Mouse (Mus musculus): ENCODE data around the gene Myadml2. TPM values are rescaled to one million over a fixed set of nuclear protein-coding genes. Genes with fewer than 3 reads are reported as not detected.

Gene Myadml2
- polyA plus RNA-seq, 1 experiment from 2014 or later = 0.28 TPM

DNA sequence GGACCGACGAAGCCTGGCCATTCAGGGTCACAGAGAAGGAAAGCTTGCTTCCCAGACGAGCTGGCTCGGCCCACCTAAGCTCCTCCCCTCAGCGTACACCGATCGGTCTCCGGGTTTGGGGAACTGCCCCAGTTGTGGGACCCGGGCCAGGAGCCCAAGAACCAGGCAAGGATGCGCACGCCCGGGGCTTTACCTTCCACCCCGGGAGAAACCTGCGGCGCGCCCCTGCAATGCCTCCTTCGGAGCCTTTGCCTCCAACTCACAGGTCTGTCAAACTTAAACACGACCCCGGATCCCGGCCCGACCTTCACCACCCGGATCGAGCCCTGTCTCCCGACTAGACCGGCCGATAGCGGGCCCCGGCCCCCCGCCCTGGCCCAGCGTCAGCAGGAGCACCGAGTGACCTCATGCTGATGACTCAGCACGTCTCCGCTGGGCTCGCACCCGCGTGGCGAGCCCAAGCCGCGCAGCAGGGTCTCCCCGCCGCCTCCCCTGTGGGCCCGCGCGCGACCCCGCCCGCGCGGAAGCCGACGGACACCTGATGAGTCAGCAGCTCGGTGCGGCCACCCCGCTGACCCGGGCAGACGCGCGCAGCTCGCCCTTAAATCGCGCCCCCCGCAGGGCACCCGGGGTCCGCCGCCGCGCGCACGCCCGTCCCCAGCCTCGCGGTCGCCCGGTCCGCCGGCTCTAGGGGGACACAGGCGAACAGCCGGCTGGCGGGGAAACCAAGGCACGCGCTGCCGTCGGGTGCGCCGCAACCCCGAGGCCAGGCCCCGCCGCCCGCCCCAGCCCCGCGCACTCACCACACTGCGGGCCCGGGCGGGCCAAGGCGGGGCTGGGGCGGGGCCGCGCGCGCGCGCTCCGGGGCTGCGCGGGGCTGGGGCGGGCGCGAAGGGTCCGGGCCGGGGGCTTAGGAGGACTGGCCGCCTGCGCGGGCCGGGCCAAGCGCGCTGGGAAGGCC lies 15.1 kb downstream of the Myadml2 start:
- Histone ChIP-seq H3K9ac (ENCODE audit: low read depth, low read length) (peak overlapping the region; percentile 86), H3K36me3 (ENCODE audit: insufficient read depth, low read length) (peaks cover 8% of the 10 kb centered on the region; the same call in 1 of the 2 replicates), H3K4me3 (replicated peaks; ENCODE audit: low read depth, low read length) (peak overlapping the region; percentile 99), H3K9me3 (replicated peaks; ENCODE audit: low read length) (no peaks in the 10 kb centered on the region), H3K27me3 (ENCODE audit: insufficient read depth, low read length) (no peaks in the 10 kb centered on the region), H3K4me1 (replicated peaks; ENCODE audit: insufficient read depth, low read length) (peaks cover 20% of the 10 kb centered on the region), H3K4me2 (ENCODE audit: low read length) (peak overlapping the region; percentile 96), H3K27ac (peak overlapping the region; percentile 95)
- peak; percentile 70 for ATAC-seq (replicated peaks; ENCODE audit: low FRiP score, low read depth)
- TF ChIP-seq CTCF (IDR thresholded peaks at IDR 0.05; ENCODE audit: low read depth) = no peak
- whole genome bisulfite sequencing = under 1% methylated on average over 105 of the region's 116 CpGs
- DNase-seq (ENCODE audit: low spot score) = peak; percentile 71

DNA sequence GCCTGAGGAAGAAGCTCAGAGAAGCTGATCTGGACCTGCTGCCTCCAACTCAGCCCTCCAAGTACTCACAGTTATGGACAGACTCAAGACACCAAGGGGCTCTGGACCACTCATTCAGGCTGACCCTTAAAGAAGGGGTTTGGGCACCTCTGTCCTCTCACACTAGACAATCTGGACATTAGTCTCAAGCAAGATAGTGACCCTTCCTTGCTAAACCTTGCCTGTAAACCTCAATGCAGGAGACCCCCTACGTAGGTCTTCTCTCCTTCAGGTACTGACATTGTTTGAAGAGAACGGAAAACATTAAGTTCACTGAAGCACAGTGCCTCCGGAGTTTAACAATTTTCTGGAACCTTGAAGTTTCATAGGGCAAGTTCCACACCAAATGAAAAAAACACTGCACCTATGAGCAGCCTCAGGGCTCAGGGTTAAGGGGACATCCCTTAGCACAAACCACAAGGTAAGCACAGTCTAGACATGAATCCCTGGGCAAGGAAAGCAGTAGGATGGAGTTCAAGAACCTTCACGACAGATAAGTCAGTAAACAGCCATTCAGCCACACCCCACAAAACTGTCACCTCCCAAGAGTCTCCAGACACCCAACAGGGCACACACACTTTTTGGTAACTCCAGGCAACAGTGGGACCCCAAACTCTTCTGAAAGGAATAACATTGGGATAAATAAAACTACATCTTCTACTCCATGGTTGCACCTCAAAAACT lies 16.1 kb downstream of the Myadml2 start:
- H3K4me1 ChIP-seq (replicated peaks; ENCODE audit: insufficient read depth, low read length) = peaks cover 20% of the 10 kb centered on the region
- H3K36me3 ChIP-seq (ENCODE audit: insufficient read depth, low read length) = peaks cover 15% of the 10 kb centered on the region
- 47% methylated on average over 4 of the region's 4 CpGs for WGBS
- H3K9ac ChIP-seq (ENCODE audit: low read depth, low read length) = peak overlapping the region; percentile 86
- H3K4me3 ChIP-seq (replicated peaks; ENCODE audit: low read depth, low read length) = peak overlapping the region; percentile 99
- H3K27me3 ChIP-seq (ENCODE audit: insufficient read depth, low read length) = no peaks in the 10 kb centered on the region
- DNase-seq (ENCODE audit: low spot score) (no peak), ATAC-seq (replicated peaks; ENCODE audit: low FRiP score, low read depth) (no peak)
- TF ChIP-seq CTCF (IDR thresholded peaks at IDR 0.05; ENCODE audit: low read depth) = no peak
- peak overlapping the region; percentile 96 for H3K4me2 ChIP-seq (ENCODE audit: low read length)
- peak overlapping the region; percentile 95 for H3K27ac ChIP-seq
- H3K9me3 ChIP-seq (replicated peaks; ENCODE audit: low read length) = no peaks in the 10 kb centered on the region

DNA sequence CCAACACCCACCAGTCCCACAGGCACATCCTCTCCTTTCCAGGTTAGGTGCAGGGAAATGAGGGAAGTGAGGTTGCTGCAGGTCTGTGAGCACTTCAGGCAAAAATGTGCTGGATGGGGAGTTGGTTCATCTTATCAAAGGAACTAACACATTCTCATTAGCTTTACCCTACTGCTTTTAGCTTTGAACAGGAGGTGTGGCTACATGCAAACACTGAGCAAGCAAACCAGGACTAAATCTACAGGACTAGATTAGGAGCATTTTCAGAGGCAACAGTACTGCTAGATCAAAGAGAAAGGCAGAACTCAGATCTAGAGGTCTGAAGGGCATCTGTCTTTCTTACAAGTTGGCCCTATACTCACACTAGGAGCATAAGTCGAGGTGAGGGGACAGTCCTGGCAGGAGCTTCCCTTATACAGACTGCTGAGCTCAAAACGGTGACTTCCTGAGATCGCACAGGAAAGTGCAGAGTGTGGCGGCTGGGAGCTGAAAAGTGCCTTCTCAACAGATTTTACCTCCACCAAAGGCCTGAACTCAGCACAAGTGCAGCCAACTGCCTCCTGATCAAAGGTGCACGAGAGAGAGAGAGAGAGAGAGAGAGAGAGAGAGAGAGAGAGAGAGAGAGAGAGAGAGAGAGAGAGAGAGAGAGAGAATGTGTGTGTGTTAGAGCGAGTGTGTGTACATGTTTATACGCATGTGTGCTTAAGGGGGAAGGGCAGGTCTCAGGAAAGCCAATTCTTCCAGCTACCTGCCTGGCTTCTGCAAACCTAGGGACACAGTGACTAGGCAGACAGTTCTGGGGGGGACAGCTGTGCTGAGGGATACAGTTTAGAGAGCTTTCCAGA lies 16.9 kb downstream of the Myadml2 start:
- Histone ChIP-seq H3K9me3 (replicated peaks; ENCODE audit: low read length) (no peaks in the 10 kb centered on the region), H3K4me2 (ENCODE audit: low read length) (peak overlapping the region; percentile 96), H3K27ac (peak overlapping the region; percentile 95), H3K36me3 (ENCODE audit: insufficient read depth, low read length) (peaks cover 15% of the 10 kb centered on the region), H3K27me3 (ENCODE audit: insufficient read depth, low read length) (no peaks in the 10 kb centered on the region), H3K9ac (ENCODE audit: low read depth, low read length) (peak overlapping the region; percentile 86; the same call in 1 of the 2 replicates), H3K4me1 (replicated peaks; ENCODE audit: insufficient read depth, low read length) (peaks cover 20% of the 10 kb centered on the region), H3K4me3 (replicated peaks; ENCODE audit: low read depth, low read length) (peak overlapping the region; percentile 99; the same call in 1 of the 2 replicates)
- TF ChIP-seq CTCF (IDR thresholded peaks at IDR 0.05; ENCODE audit: low read depth) = no peak
- no peak for ATAC-seq (replicated peaks; ENCODE audit: low FRiP score, low read depth)
- 25% methylated on average over 7 of the region's 7 CpGs for WGBS
- no peak for DNase-seq (ENCODE audit: low spot score)

DNA sequence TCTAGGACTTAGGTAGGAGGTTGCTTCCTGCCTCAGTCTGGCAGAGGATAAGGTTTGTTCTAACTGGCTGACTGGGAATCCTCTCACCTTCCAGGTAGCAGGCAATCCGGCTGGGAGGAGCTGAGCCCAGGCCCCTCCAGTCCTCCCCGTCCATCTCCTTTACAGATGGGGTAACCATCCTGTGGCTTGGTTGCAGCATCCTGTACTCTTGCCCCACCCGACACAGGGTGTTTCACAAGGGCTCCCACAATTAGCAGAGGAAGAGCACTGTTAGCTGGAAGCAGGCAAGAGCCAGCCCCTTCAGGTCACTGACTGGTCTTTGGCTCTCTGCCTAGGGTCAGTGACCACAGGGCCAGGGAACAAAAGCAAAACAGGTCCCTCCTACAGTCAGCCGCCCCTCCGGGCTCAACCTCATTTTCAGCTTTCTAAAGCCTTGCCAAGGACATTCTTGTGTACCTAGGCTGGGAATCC lies 17.5 kb downstream of the Myadml2 start:
- Histone ChIP-seq H3K4me3 (replicated peaks; ENCODE audit: low read depth, low read length) (0 out of 2 replicates have a peak overlapping the region, but pooled peaks have one; percentile 7), H3K9me3 (replicated peaks; ENCODE audit: low read length) (no peaks in the 10 kb centered on the region), H3K4me1 (replicated peaks; ENCODE audit: insufficient read depth, low read length) (peaks cover 20% of the 10 kb centered on the region), H3K4me2 (ENCODE audit: low read length) (peak overlapping the region; percentile 96), H3K9ac (ENCODE audit: low read depth, low read length) (peak overlapping the region; percentile 48; the same call in 1 of the 2 replicates), H3K27me3 (ENCODE audit: insufficient read depth, low read length) (no peaks in the 10 kb centered on the region), H3K27ac (peak overlapping the region; percentile 81), H3K36me3 (ENCODE audit: insufficient read depth, low read length) (peaks cover 15% of the 10 kb centered on the region)
- DNase-seq (ENCODE audit: low spot score) (peak; percentile 37), ATAC-seq (replicated peaks; ENCODE audit: low FRiP score, low read depth) (no peak)
- no peak for TF ChIP-seq CTCF (IDR thresholded peaks at IDR 0.05; ENCODE audit: low read depth)
- 15% methylated on average over 5 of the region's 5 CpGs for WGBS

DNA sequence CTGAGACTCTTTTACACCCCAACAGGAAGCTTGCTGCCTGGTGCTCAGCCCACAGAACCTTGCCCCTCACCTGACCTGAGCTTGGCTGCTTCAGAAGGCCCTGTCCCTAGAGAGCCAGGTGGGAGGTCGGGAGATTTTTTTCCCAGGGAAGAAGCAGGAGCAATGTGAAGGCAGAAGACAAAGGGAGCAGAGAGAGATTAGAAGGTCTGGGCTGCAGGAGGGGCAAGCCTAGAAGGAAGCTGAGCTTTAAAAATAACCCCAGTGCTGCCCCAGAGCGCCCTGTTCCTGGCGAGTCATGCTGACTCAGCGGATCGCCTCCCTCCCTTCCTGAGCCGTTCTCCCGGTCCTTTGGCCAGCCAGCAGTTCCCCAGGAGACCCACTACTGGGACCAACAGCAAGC lies 18.0 kb downstream of the Myadml2 start:
- ATAC-seq (replicated peaks; ENCODE audit: low FRiP score, low read depth) = no peak
- Histone ChIP-seq H3K4me2 (ENCODE audit: low read length) (peak overlapping the region; percentile 96), H3K9ac (ENCODE audit: low read depth, low read length) (peak overlapping the region; percentile 48; the same call in 1 of the 2 replicates), H3K4me3 (replicated peaks; ENCODE audit: low read depth, low read length) (no peak overlapping the region), H3K9me3 (replicated peaks; ENCODE audit: low read length) (no peaks in the 10 kb centered on the region), H3K27me3 (ENCODE audit: insufficient read depth, low read length) (no peaks in the 10 kb centered on the region), H3K36me3 (ENCODE audit: insufficient read depth, low read length) (peaks cover 15% of the 10 kb centered on the region), H3K27ac (peak overlapping the region; percentile 81), H3K4me1 (replicated peaks; ENCODE audit: insufficient read depth, low read length) (peaks cover 25% of the 10 kb centered on the region)
- 27% methylated on average over 6 of the region's 7 CpGs for WGBS
- no peak for TF ChIP-seq CTCF (IDR thresholded peaks at IDR 0.05; ENCODE audit: low read depth)
- DNase-seq (ENCODE audit: low spot score) = peak; percentile 22
